Comparison of ENCODE assay signal across 28 mouse cellular contexts in the genomic region with DNA sequence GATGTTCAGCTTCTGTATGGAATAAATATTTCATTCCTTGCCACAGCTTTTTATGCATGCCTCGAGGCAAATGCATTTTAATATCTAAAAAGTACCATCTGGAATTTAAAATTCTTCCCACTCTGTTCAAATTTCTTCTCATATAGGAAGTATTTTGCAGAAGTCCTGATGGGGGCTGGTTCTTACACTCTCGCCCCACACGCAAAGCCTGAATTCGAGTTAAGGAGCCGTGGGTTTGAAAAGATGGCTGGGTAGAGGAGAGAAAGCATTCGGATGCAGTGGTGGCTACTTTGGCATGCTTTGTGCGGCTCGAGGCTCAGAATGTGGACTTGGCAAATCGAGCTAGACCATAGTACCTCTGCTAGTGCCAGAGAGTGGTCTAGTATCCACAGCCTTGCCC.
"Had no signal": no experiment of that assay in that cellular context is flagged by ENCODE, and none has a peak within 500 bp of the region (broad histone marks: within the 10 kb centered on the region; RNA-seq: fewer than 3 reads in every experiment).

No protein-coding gene starts in this region.

- ATAC-seq: hindbrain, embryonic 16.5 days; inflammation-experienced regulatory T-cells, adult 6 months; intestine, embryonic 15.5 days; intestine, postnatal 0 days; liver, postnatal 0 days had no signal

- DNase-seq: gastrocnemius, postnatal 10 days; gastrocnemius, postnatal 25 days; heart, adult 18-20 months; heart, postnatal 10 days; heart, postnatal 4 days; kidney, adult 18-20 months; kidney, adult 8-10 months; kidney, postnatal 10 days; kidney, postnatal 25 days; kidney, postnatal 4 days; layer of hippocampus, adult 9-11 months; liver; liver, embryonic 13.5 days; liver, postnatal 0 days had no signal

- H3K9me3 ChIP-seq: heart, embryonic 10.5 days; hindbrain, embryonic 12.5 days; intestine, embryonic 15.5 days; limb, embryonic 10.5 days; limb, embryonic 12.5 days; liver, embryonic 13.5 days; liver, embryonic 15.5 days had no signal

- H3K27me3 ChIP-seq: heart, embryonic 12.5 days; intestine, embryonic 15.5 days; limb, embryonic 12.5 days; liver, embryonic 13.5 days; liver, embryonic 15.5 days had no signal

- H3K9ac ChIP-seq: heart, embryonic 12.5 days; hindbrain, embryonic 12.5 days; hindbrain, embryonic 14.5 days; intestine, embryonic 15.5 days; limb, embryonic 12.5 days; liver, embryonic 13.5 days; liver, embryonic 15.5 days; liver, postnatal 0 days had no signal

- H3K4me2 ChIP-seq: heart, embryonic 12.5 days; hindbrain, embryonic 12.5 days; hindbrain, embryonic 14.5 days; intestine, embryonic 15.5 days; limb, embryonic 12.5 days; liver, embryonic 11.5 days; liver, embryonic 13.5 days; liver, embryonic 15.5 days had no signal

- H3K27ac ChIP-seq: gastrocnemius, adult 2 months; heart, embryonic 10.5 days; hindbrain, embryonic 10.5 days; hindbrain, embryonic 12.5 days; hindbrain, embryonic 14.5 days; intestine, embryonic 15.5 days; limb, embryonic 10.5 days; limb, embryonic 12.5 days; liver, embryonic 13.5 days; liver, embryonic 15.5 days had no signal

- H3K4me1 ChIP-seq: intestine, embryonic 15.5 days; liver, embryonic 13.5 days; liver, embryonic 15.5 days had no signal

- H3K36me3 ChIP-seq: limb, embryonic 10.5 days; limb, embryonic 12.5 days; liver, embryonic 13.5 days; liver, embryonic 15.5 days had no signal

- H3K4me3 ChIP-seq: gastrocnemius, adult 2 months; heart, embryonic 10.5 days; heart, embryonic 12.5 days; hindbrain, embryonic 10.5 days; hindbrain, embryonic 12.5 days; intestine, embryonic 15.5 days; limb, embryonic 10.5 days; limb, embryonic 12.5 days; liver, embryonic 13.5 days; liver, embryonic 15.5 days had no signal
